Mouse (Mus musculus): ENCODE data around the gene Mmaa.

DNA sequence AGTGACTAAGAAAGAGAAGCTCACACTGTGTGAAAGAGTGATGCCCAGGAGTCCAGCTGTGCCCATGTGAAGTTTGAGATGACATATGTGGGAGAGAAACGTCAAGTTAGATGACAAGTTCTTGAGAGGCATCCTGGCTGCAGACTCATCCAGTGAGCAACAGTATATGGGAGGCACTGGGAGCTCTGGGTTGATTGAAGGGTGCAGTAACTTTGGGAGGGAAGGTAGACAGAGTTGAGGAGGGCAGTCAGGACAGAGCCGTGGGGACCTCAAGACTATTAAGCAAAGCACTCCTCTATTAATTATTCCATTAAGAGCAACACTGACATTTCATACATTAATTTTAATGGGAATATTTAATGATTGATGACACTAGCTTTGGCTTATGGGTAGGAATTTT is 35.0 kb upstream of the Mmaa start:
- no peak for TF ChIP-seq CTCF (IDR thresholded peaks at IDR 0.05; ENCODE audit: insufficient read depth, low read length)
- TF ChIP-seq POLR2A (IDR thresholded peaks at IDR 0.05; ENCODE audit: borderline replicate concordance, extremely low read depth, low read depth, low read length) = no peak
